Mouse (Mus musculus) MEL (cell line): ENCODE results near the gene Mpp3. TPM values are rescaled to one million over a fixed set of nuclear protein-coding genes. Genes with fewer than 3 reads are reported as not detected.

Experiments used
- DNase-seq: peaks from one replicate; pipeline ENCODE4 v3.0.0; 2011; ENCODE audit warnings: low read depth, low spot score
- H3K27ac ChIP-seq: 2 replicates; pipeline ENCODE4 v1.5.1; 2012; ENCODE audit warnings: low read depth, mild to moderate bottlenecking, control low read depth, low read length, moderate library complexity; ENCODE audit not compliant: control insufficient read depth
- H3K27me3 ChIP-seq, 2 experiments: fragments of 150-350 bp in 1 of 2; sonication (generic) in 1 of 2; 2 replicates each; pipeline ENCODE4 v1.6.1; 2012; ENCODE audit warnings: low read length in 2 of 2, mild to moderate bottlenecking in 2 of 2, improper control_type of control experiment in 1 of 2, moderate library complexity in 1 of 2; ENCODE audit not compliant: insufficient read depth in 2 of 2, control insufficient read depth in 1 of 2
- H3K36me3 ChIP-seq, 2 experiments: 2 replicates each; pipeline ENCODE4 v1.6.1; 2012 to 2014; ENCODE audit warnings: low read length in 2 of 2, improper control_type of control experiment in 1 of 2, inconsistent platforms in 1 of 2, mild to moderate bottlenecking in 1 of 2; ENCODE audit not compliant: insufficient read depth in 2 of 2, control insufficient read depth in 1 of 2
- H3K4me1 ChIP-seq, 2 experiments: fragments of 150-350 bp in 1 of 2; sonication (generic) in 1 of 2; 2 replicates each; pipeline ENCODE4 v1.6.1; 2012; ENCODE audit warnings: low read length in 2 of 2, improper control_type of control experiment in 1 of 2, mild to moderate bottlenecking in 1 of 2; ENCODE audit not compliant: insufficient read depth in 2 of 2, control insufficient read depth in 1 of 2
- H3K4me3 ChIP-seq, 2 experiments: fragments of 150-350 bp in 1 of 2; sonication (generic) in 1 of 2; 2 replicates each; pipeline ENCODE4 v1.5.1; 2012; ENCODE audit warnings: low read depth in 2 of 2, low read length in 2 of 2, mild to moderate bottlenecking in 2 of 2, moderate library complexity in 2 of 2, control low read depth in 1 of 2, improper control_type of control experiment in 1 of 2; ENCODE audit not compliant: control insufficient read depth in 1 of 2, insufficient read depth in 1 of 2
- H3K79me2 ChIP-seq: 2 replicates; pipeline ENCODE4 v1.6.1; 2012; ENCODE audit warnings: mild to moderate bottlenecking, low read length, moderate library complexity; ENCODE audit not compliant: control insufficient read depth, poor library complexity, insufficient read depth
- H3K9ac ChIP-seq: 2 replicates; pipeline ENCODE4 v1.6.1; 2012; ENCODE audit warnings: low read depth, mild to moderate bottlenecking, control low read depth, low read length, moderate library complexity; ENCODE audit not compliant: control insufficient read depth, poor library complexity, severe bottlenecking
- H3K9me3 ChIP-seq: fragments of 150-350 bp; sonication (generic); replicated peaks from 2 replicates; pipeline ENCODE4 v1.6.1; 2012; ENCODE audit warnings: mild to moderate bottlenecking, low read length, improper control_type of control experiment, moderate library complexity; ENCODE audit not compliant: insufficient read depth
- CHD1 ChIP-seq: IDR thresholded peaks from 2 replicates; pipeline ENCODE4 v1.6.1; 2012; ENCODE audit warnings: low read depth, mild to moderate bottlenecking, inconsistent platforms, low read length, improper control_type of control experiment
- E2F4 ChIP-seq: IDR thresholded peaks from 2 replicates; pipeline ENCODE4 v1.6.1; 2011; ENCODE audit warnings: low read depth, low read length, improper control_type of control experiment, borderline replicate concordance
- GABPA ChIP-seq: IDR thresholded peaks from 2 replicates; pipeline ENCODE4 v1.6.1; 2012; ENCODE audit warnings: low read depth, mild to moderate bottlenecking, inconsistent platforms, low read length, improper control_type of control experiment, moderate library complexity
- GATA1 ChIP-seq: IDR thresholded peaks from 2 replicates; pipeline ENCODE4 v1.6.1; 2011; ENCODE audit warnings: low read depth, low read length, improper control_type of control experiment
- MAX ChIP-seq: IDR thresholded peaks from 2 replicates; pipeline ENCODE4 v1.6.1; 2011; ENCODE audit warnings: low read length, improper control_type of control experiment
- MAZ ChIP-seq: IDR thresholded peaks from 2 replicates; pipeline ENCODE4 v1.6.1; 2012; ENCODE audit warnings: low read depth, mild to moderate bottlenecking, inconsistent platforms, low read length, improper control_type of control experiment
- MXI1 ChIP-seq: IDR thresholded peaks from 2 replicates; pipeline ENCODE4 v1.6.1; 2011; ENCODE audit warnings: mild to moderate bottlenecking, low read depth, low read length, improper control_type of control experiment
- MYC ChIP-seq: IDR thresholded peaks from 2 replicates; pipeline ENCODE4 v1.6.1; 2011; ENCODE audit warnings: low read depth, mild to moderate bottlenecking, low read length, improper control_type of control experiment, moderate library complexity
- POLR2AphosphoS2 ChIP-seq: IDR thresholded peaks from 2 replicates; pipeline ENCODE4 v1.6.1; 2011; ENCODE audit warnings: low read length, improper control_type of control experiment
- POLR2AphosphoS5 ChIP-seq: IDR thresholded peaks from 2 replicates; pipeline ENCODE4 v1.6.1; 2012; ENCODE audit warnings: low read depth, borderline replicate concordance, mild to moderate bottlenecking, inconsistent platforms, low read length, moderate library complexity, mixed read lengths
- SIN3A ChIP-seq: IDR thresholded peaks from 2 replicates; pipeline ENCODE4 v1.6.1; 2012; ENCODE audit warnings: low read length, improper control_type of control experiment, inconsistent platforms
- SMC3 ChIP-seq: IDR thresholded peaks from 2 replicates; pipeline ENCODE4 v1.6.1; 2011; ENCODE audit warnings: low read depth, low read length, improper control_type of control experiment
- TAL1 ChIP-seq: IDR thresholded peaks from 2 replicates; pipeline ENCODE4 v1.6.1; 2012; ENCODE audit warnings: mild to moderate bottlenecking, inconsistent platforms, low read length, moderate library complexity, mixed read lengths
- TCF12 ChIP-seq: IDR thresholded peaks from 2 replicates; pipeline ENCODE4 v1.6.1; 2014; ENCODE audit warnings: low read depth, mild to moderate bottlenecking, inconsistent platforms, low read length, improper control_type of control experiment, moderate library complexity
- UBTF ChIP-seq: IDR thresholded peaks from 2 replicates; pipeline ENCODE4 v1.6.1; 2012; ENCODE audit warnings: low read depth, mild to moderate bottlenecking, inconsistent platforms, low read length, improper control_type of control experiment, moderate library complexity, borderline replicate concordance; ENCODE audit not compliant: insufficient read depth
- USF2 ChIP-seq, 2 experiments: IDR thresholded peaks; 2 replicates each; pipeline ENCODE4 v1.6.1; 2011 to 2012; ENCODE audit warnings: improper control_type of control experiment in 2 of 2, low read length in 2 of 2, borderline replicate concordance in 1 of 2, inconsistent platforms in 1 of 2, low read depth in 1 of 2, mild to moderate bottlenecking in 1 of 2; ENCODE audit not compliant: insufficient read depth in 1 of 2
- ZC3H11A ChIP-seq: IDR thresholded peaks from 2 replicates; pipeline ENCODE4 v1.6.1; 2012; ENCODE audit warnings: low read depth, mild to moderate bottlenecking, inconsistent platforms, low read length, improper control_type of control experiment
- ZMIZ1 ChIP-seq: IDR thresholded peaks from 2 replicates; pipeline ENCODE4 v1.6.1; 2012; ENCODE audit warnings: low read depth, mild to moderate bottlenecking, inconsistent platforms, low read length, improper control_type of control experiment, moderate library complexity
- ZNF384 ChIP-seq: IDR thresholded peaks from 2 replicates; pipeline ENCODE4 v1.6.1; 2012; ENCODE audit warnings: low read depth, mild to moderate bottlenecking, inconsistent platforms, low read length, improper control_type of control experiment
- polyA plus RNA-seq, 2 experiments: library from polyadenylated mRNA; stranded (reverse) in 1 of 2; unstranded in 1 of 2; fragments of >175 nt in 1 of 2; fragments of >200 nt in 1 of 2; gene quantifications; 2 replicates each; pipeline versions ENCODE4 v1.2.1 to v1.2.4; 2012; ENCODE audit warnings: low replicate concordance in 2 of 2, low read depth in 1 of 2; ENCODE audit not compliant: insufficient read length in 2 of 2, insufficient read depth in 1 of 2, missing spikeins in 1 of 2
- total RNA-seq: library from RNA; depleted of rRNA; stranded (reverse); fragments of 300-350 nt; gene quantifications from 2 replicates; pipeline ENCODE4 v1.2.3, GENCODE M21; 2012

Mpp3 gene
- total and polyA plus RNA-seq, 3 experiments = 5.5 to 7.1 TPM; not detected in 1

- Histone ChIP-seq H3K4me1 (0 out of 4 replicates have a peak, but pooled peaks cover 0 to under 1% of the 10 kb centered on the region in 2 experiments), H3K79me2 (no peaks in the 10 kb centered on the region), H3K36me3 (no peaks in the 10 kb centered on the region)
- TF ChIP-seq CHD1 (no peak), ZMIZ1 (no peak), MXI1 (no peak), TCF12 (no peak), SIN3A (no peak), E2F4 (no peak), MAZ (no peak), TAL1 (no peak), POLR2AphosphoS5 (no peak)
- TF ChIP-seq, all 39 proteins: peak for 0
- Histone ChIP-seq H3K4me3 (no peak overlapping the region), H3K9me3 (no peaks in the 10 kb centered on the region), H3K27me3 (peaks cover 2 to 7% of the 10 kb centered on the region in 2 experiments), H3K9ac (no peak overlapping the region), H3K27ac (no peak overlapping the region)
- no peak for DNase-seq
These were observed 8.1 kb upstream of the Mpp3 start for GRCm38 (mm10) chr11:102036336-102036735.

DNA sequence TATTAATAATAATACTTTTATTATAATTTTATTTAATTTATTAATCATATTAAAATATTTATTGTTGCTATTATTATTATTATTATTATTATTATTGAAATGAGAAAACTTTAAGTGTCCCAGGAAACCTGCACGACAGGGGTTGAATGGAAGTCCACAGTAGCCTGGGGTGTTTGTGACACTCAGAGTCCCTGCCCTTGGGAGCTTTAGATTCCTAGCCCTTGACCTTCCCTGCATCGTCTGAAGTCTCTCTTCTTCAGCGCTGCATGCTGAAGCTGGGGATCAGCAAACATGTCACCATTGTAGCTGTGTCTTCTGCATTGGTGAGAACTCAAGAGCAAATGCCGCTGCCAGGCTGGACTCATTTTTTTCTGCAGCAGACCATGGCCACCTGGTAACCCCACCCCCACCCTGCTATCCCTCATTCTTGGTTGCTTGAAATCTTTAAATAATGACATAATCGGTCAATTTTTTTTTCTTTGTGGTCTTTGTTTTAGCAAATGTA lies 7.2 kb upstream of the Mpp3 start:
- no peaks in the 10 kb centered on the region for H3K9me3 ChIP-seq
- no peak overlapping the region for H3K9ac ChIP-seq
- H3K4me1 ChIP-seq = no peaks in the 10 kb centered on the region
- H3K27me3 ChIP-seq = peaks cover 2 to 7% of the 10 kb centered on the region in 2 experiments
- H3K36me3 ChIP-seq = no peaks in the 10 kb centered on the region
- no peak for TF ChIP-seq SMC3
- TF ChIP-seq GATA1 = no peak
- no peak for TF ChIP-seq ZNF384
- no peak for TF ChIP-seq GABPA
- no peak for TF ChIP-seq TAL1
- TF ChIP-seq MYC = no peak
- no peak overlapping the region for H3K4me3 ChIP-seq
- H3K79me2 ChIP-seq = no peaks in the 10 kb centered on the region
- DNase-seq = no peak
- H3K27ac ChIP-seq = no peak overlapping the region

- peaks cover 2 to 7% of the 10 kb centered on the region in 2 experiments for H3K27me3 ChIP-seq
- TF ChIP-seq UBTF (no peak), USF2 (IDR thresholded peaks at IDR 0.05; ENCODE audit: borderline replicate concordance in 1 of 2, insufficient read depth in 1 of 2, low read depth in 1 of 2, low read length in 2 of 2) (no peak), POLR2AphosphoS2 (no peak), ZMIZ1 (no peak), ZC3H11A (no peak), SIN3A (no peak), MAX (no peak)
- TF ChIP-seq, all 39 proteins: peak for 0
These were observed 6.6 kb upstream of the Mpp3 start for GRCm38 (mm10) chr11:102034887-102035286.

More at GRCm38 (mm10) chr11:102034887-102035286, 6.6 kb upstream of the Mpp3 start:
- no peaks in the 10 kb centered on the region for H3K79me2 ChIP-seq
- no peak overlapping the region for H3K4me3 ChIP-seq
- peaks cover 0 to 1% of the 10 kb centered on the region in 2 experiments; a peak in 1 of 4 replicates for H3K36me3 ChIP-seq
- H3K9ac ChIP-seq = no peak overlapping the region
- DNase-seq = no peak
- peaks cover 0 to 4% of the 10 kb centered on the region in 2 experiments; a peak in 1 of 4 replicates for H3K4me1 ChIP-seq
- H3K27ac ChIP-seq = no peak overlapping the region
- H3K9me3 ChIP-seq = no peaks in the 10 kb centered on the region
